8 mouse cellular contexts compared by ENCODE assay signal in genomic region chr4:102588668-102589455, GRCm38 (mm10).
DNase-seq lines count a peak whose midpoint lies in the region; ATAC-seq and TF ChIP-seq lines count a peak whose summit lies in the region.

No protein-coding gene starts in this region.

- no peaks in the 10 kb centered on the region for H3K27me3 ChIP-seq in cerebellum, adult 2 months (ENCODE audit: control insufficient read depth, insufficient read depth, low read length)
- H3K27me3 ChIP-seq in megakaryocyte, embryonic 14.5 days (replicated peaks): no peaks in the 10 kb centered on the region
- H3K27me3 ChIP-seq in stomach, postnatal 0 days (ENCODE audit: control insufficient read depth, insufficient read depth, low read length): no peaks in the 10 kb centered on the region

- H3K4me2 ChIP-seq in stomach, postnatal 0 days (replicated peaks; ENCODE audit: low read depth): peak overlapping the region; percentile 50

- 17% methylated on average over 12 of the region's 12 CpGs for WGBS in cerebellum, adult 2 months
- 31% methylated on average over 12 of the region's 12 CpGs for WGBS in stomach, postnatal 0 days

- TF ChIP-seq CTCF in cerebellum, adult 2 months (IDR thresholded peaks at IDR 0.05; ENCODE audit: borderline replicate concordance, insufficient read depth, low read depth, low read length): no peak
- no peak for TF ChIP-seq CTCF in stomach, postnatal 0 days (IDR thresholded peaks at IDR 0.05; ENCODE audit: low read depth)

- peak overlapping the region; percentile 52 for H3K4me3 ChIP-seq in cerebellum, adult 2 months (replicated peaks; ENCODE audit: insufficient read depth, low read depth, low read length)
- H3K4me3 ChIP-seq in megakaryocyte, embryonic 14.5 days (replicated peaks): peak overlapping the region; percentile 74
- H3K4me3 ChIP-seq in stomach, postnatal 0 days (ENCODE audit: low read depth, low read length): peak overlapping the region; percentile 21

- H3K4me1 ChIP-seq in cerebellum, adult 2 months (ENCODE audit: control insufficient read depth, insufficient read depth, low read length): peaks cover 11% of the 10 kb centered on the region
- H3K4me1 ChIP-seq in megakaryocyte, embryonic 14.5 days: peaks cover 41% of the 10 kb centered on the region
- no peaks in the 10 kb centered on the region for H3K4me1 ChIP-seq in stomach, postnatal 0 days (replicated peaks; ENCODE audit: control insufficient read depth, insufficient read depth)

- no peak for TF ChIP-seq EP300 in stomach, postnatal 0 days (optimal IDR thresholded peaks at IDR 0.05)

- no peak overlapping the region; the same call in 1 of the 2 replicates for H3K9ac ChIP-seq in stomach, postnatal 0 days (ENCODE audit: low read length)

- peak overlapping the region; percentile 37; the same call in 1 of the 2 replicates for H3K27ac ChIP-seq in cerebellum, adult 2 months (ENCODE audit: insufficient read depth, low read length)
- H3K27ac ChIP-seq in stomach, postnatal 0 days (replicated peaks): no peak overlapping the region

- no peaks in the 10 kb centered on the region for H3K9me3 ChIP-seq in megakaryocyte, embryonic 14.5 days
- no peaks in the 10 kb centered on the region for H3K9me3 ChIP-seq in stomach, postnatal 0 days (ENCODE audit: control insufficient read depth, low read length)

- DNase-seq in cerebellum, adult 2 months: peak; percentile 53 to 54
- peak; percentile 66 to 69 for DNase-seq in left cerebral cortex, adult 9 months (ENCODE audit: low spot score in 2 of 2)
- DNase-seq in stomach, postnatal 0 days (ENCODE audit: low spot score): no peak
- DNase-seq in B cell, adult 2 months: no peak

- TF ChIP-seq POLR2A in cerebellum, adult 2 months (IDR thresholded peaks at IDR 0.05; ENCODE audit: borderline replicate concordance, insufficient read depth, low read length): no peak

- H3K36me3 ChIP-seq in megakaryocyte, embryonic 14.5 days (replicated peaks; ENCODE audit: low read length): peaks cover 25% of the 10 kb centered on the region
- H3K36me3 ChIP-seq in stomach, postnatal 0 days (ENCODE audit: control insufficient read depth, insufficient read depth, low read length): no peaks in the 10 kb centered on the region

- peak; percentile 7 for ATAC-seq in CD4-positive, CD25-positive, alpha-beta regulatory T cell, adult 4 months
- ATAC-seq in granulocyte monocyte progenitor cell, adult 5-6 weeks (replicated peaks; ENCODE audit: poor library complexity, severe bottlenecking): peak; percentile 82
- peak; percentile 22 for ATAC-seq in inflammation-experienced regulatory T-cells, adult 6 months
- ATAC-seq in stomach, postnatal 0 days (ENCODE audit: low FRiP score, low TSS enrichment): no peak

Comparison
In these comparisons a context has a peak if more than half of its experiments do, and no peak if none do; other contexts are left out.
1. DNase-seq: peak in cerebellum, adult 2 months (2 of 2) and left cerebral cortex, adult 9 months (2 of 2); none in stomach, postnatal 0 days (single experiment) and B cell, adult 2 months (0 of 2).
2. H3K4me3 ChIP-seq: peak in every context shown above with its lines; median percentile 74 in megakaryocyte, embryonic 14.5 days; 52 in cerebellum, adult 2 months; 21 in stomach, postnatal 0 days.